8 mouse cellular contexts compared by ENCODE assay signal in genomic region chr6:21949226-21949731, GRCm38 (mm10). TPM values are rescaled to one million over a fixed set of nuclear protein-coding genes. Genes with fewer than 3 reads are reported as not detected.
A peak's percentile ranks its signal among the peaks of the same experiment; 100 is the strongest.
DNase-seq lines count a peak whose midpoint lies in the region; ATAC-seq lines count a peak whose summit lies in the region.

Gene Ing3, plus strand, starts transcription at chr6:21949571.

- ATAC-seq in megakaryocyte progenitor cell, adult 5-6 weeks (replicated peaks; ENCODE audit: poor library complexity), result peak; percentile 87

- DNase-seq in adipocyte (ENCODE audit: low spot score), result peak; percentile 100
- DNase-seq in embryo, embryonic 10 days (ENCODE audit: low spot score), result peak; percentile 98
- peak; percentile 95 for DNase-seq in gastrocnemius, postnatal 10 days
- peak; percentile 99 for DNase-seq in induced T-regulatory cell, adult 2 months (ENCODE audit: low read depth)
- DNase-seq in left cerebral cortex, adult 9 months (ENCODE audit: low spot score in 2 of 2), result peak; percentile 99 to 100
- DNase-seq in right cerebral cortex, postnatal 14 days, result peak; percentile 98
- DNase-seq in urinary bladder, postnatal 36 days (ENCODE audit: low spot score in 2 of 2), result peak; percentile 92 to 98

RNA-seq across cellular contexts. Expression of gene Ing3, which starts in this region (rescaled TPM):
- 10 to 100 TPM; 10.5 to 11.9 TPM for total RNA-seq in gastrocnemius, postnatal 10 days (2021)
- 42.9 and 46.0 TPM in 2 replicates for total RNA-seq in megakaryocyte progenitor cell, adult 5-6 weeks (2015)
- total RNA-seq in megakaryocyte progenitor cell, adult 5-6 weeks (2017), result 33.5 and 36.3 TPM in 2 replicates

Comparison
In these comparisons a context has a peak if more than half of its experiments do, and no peak if none do; other contexts are left out.
1. Peak in every context shown above with its lines: DNase-seq and ATAC-seq.